24 mouse cellular contexts compared by ENCODE assay signal in genomic region chr2:139714206-139714605, GRCm38 (mm10). TPM values are rescaled to one million over a fixed set of nuclear protein-coding genes. Genes with fewer than 3 reads are reported as not detected.
DNase-seq lines count a peak whose midpoint lies in the region; TF ChIP-seq lines count a peak whose summit lies in the region.
"Had no signal": no experiment of that assay in that cellular context is flagged by ENCODE, and none has a peak within 500 bp of the region (broad histone marks: within the 10 kb centered on the region; RNA-seq: fewer than 3 reads in every experiment).

No protein-coding gene starts in this region.

- H3K4me1 ChIP-seq in thymus, adult 2 months (replicated peaks; ENCODE audit: control insufficient read depth, insufficient read depth, low read length), result no peaks in the 10 kb centered on the region

- TF ChIP-seq CTCF in thymus, adult 2 months (IDR thresholded peaks at IDR 0.05; ENCODE audit: borderline replicate concordance, control insufficient read depth, extremely low read depth, insufficient read depth, low read length, poor library complexity), result no peak

- H3K27ac ChIP-seq in thymus, adult 2 months (ENCODE audit: control insufficient read depth, insufficient read depth, low read length), result no peak overlapping the region

- intact Hi-C loops in heart, postnatal 10 days (cut with DNase I), result no loop called here

- peak; percentile 16 for DNase-seq in 3T3-L1 (ENCODE audit: low read depth, low spot score)
- DNase-seq in 416B (ENCODE audit: low read depth), result peak; percentile 55
- peak; percentile 26 for DNase-seq in brain, adult 2 months (ENCODE audit: low read depth, low spot score)
- no peak for DNase-seq in cerebellum, adult 9-10 months
- DNase-seq in thymus, adult 2 months, result no peak
- DNase-seq in heart, postnatal 10 days, result no peak
- DNase-seq: adrenal gland, adult 2 months; adrenal gland, adult 8-10 months; adrenal gland, postnatal 10 days; adrenal gland, postnatal 14 days; adrenal gland, postnatal 25 days; adrenal gland, postnatal 36 days; B cell, adult 2 months; cerebellum, adult 11 months; cerebellum, adult 11-12 months; cerebellum, adult 18-20 months; cerebellum, adult 2 months; cerebellum, adult 8-10 months; cerebellum, adult 9-11 months had no signal

- no peak overlapping the region for H3K4me3 ChIP-seq in thymus, adult 2 months (ENCODE audit: control insufficient read depth, insufficient read depth, low read length)

- no peak for TF ChIP-seq POLR2A in thymus, adult 2 months (IDR thresholded peaks at IDR 0.05; ENCODE audit: control insufficient read depth, extremely low read depth, insufficient read depth, low read length, poor library complexity)

- no peaks in the 10 kb centered on the region for H3K27me3 ChIP-seq in thymus, adult 2 months (ENCODE audit: control insufficient read depth, insufficient read depth, low read length)

- 69% methylated on average over 3 of the region's 3 CpGs for WGBS in thymus, adult 2 months

- no peaks in the 10 kb centered on the region for H3K36me3 ChIP-seq in thymus, adult 2 months (ENCODE audit: control insufficient read depth, insufficient read depth, low read length)
- H3K36me3 ChIP-seq: G1E had no signal

RNA-seq across cellular contexts. Expression of gene Ism1, which starts 36.2 kb away (rescaled TPM):
- polyA plus RNA-seq in thymus, adult 2 months (2012; rRNA removed), result 0.36 and 0.42 TPM in 2 replicates
- total RNA-seq in heart, postnatal 10 days (2021), result under 1 TPM; 0.64 to 0.98 TPM
- total RNA-seq: CH12.LX, MEL had no signal
- polyA plus RNA-seq: activated CD4-positive, CD25-positive, alpha-beta regulatory T cell, adult 4 months; G1E; Patski had no signal

Comparison
In these comparisons a context has a peak if more than half of its experiments do, and no peak if none do; other contexts are left out.
1. DNase-seq: peak in 3T3-L1 (single experiment), 416B (single experiment) and brain, adult 2 months (single experiment); none in cerebellum, adult 9-10 months (single experiment), thymus, adult 2 months (single experiment) and heart, postnatal 10 days (0 of 2).